Mouse (Mus musculus) left cerebral cortex, postnatal 36 days (tissue): ENCODE data around the gene Prn. TPM values are rescaled to one million over a fixed set of nuclear protein-coding genes. Genes with fewer than 3 reads are reported as not detected.

Experiments
- DNase-seq, 2 experiments: peaks; one replicate each; pipeline ENCODE4 v3.0.0; 2021 to 2022; ENCODE audit warnings: low spot score in 2 of 2, mixed read lengths in 1 of 2
- intact Hi-C: fragments of 180-260 bp; cut with DNase I; formaldehyde crosslinking; loops from one replicate; pipeline ENCODE4 v1.15.1; 2025
- total RNA-seq, 2 experiments: library from RNA; stranded (reverse); gene quantifications; 2 replicates each; pipeline ENCODE4 v1.2.3; 2021

The Prn gene
- total RNA-seq: under 1 TPM in 1 of 2 experiments, not detected in 1; 0.35 TPM

GRCm38 (mm10) chr2:131909683-131910572 is at the start of gene Prn, which contains the start of gene Prnp:
Gene Prn (plus strand): TSS chr2:131909957.
Gene Prnp (plus strand): TSS chr2:131909928.
- peak; percentile 89 to 91 for DNase-seq
- intact Hi-C loops: loop anchor here (5.0 kb wide), 2 partner anchors 37 to 63 kb away; no protein-coding TSS in a partner anchor

- intact Hi-C loops: no loop called here
- no peak for DNase-seq
Observed at GRCm38 (mm10) chr2:131862617-131863275, 47.0 kb upstream of the Prn start.

GRCm38 (mm10) chr2:131863472-131863871 is 46.3 kb upstream of the Prn start:
- intact Hi-C loops: no loop called here
- DNase-seq: peak in 1 of 2 experiments; percentile 30

- intact Hi-C loops: no loop called here
- no peak for DNase-seq
Observed at GRCm38 (mm10) chr2:131864262-131864796, 45.4 kb upstream of the Prn start.

- intact Hi-C loops: no loop called here
- DNase-seq: no peak
Observed at GRCm38 (mm10) chr2:131866676-131867075, 43.1 kb upstream of the Prn start.

GRCm38 (mm10) chr2:131868983-131869382 is 40.8 kb upstream of the Prn start:
- intact Hi-C loops: no loop called here
- DNase-seq: no peak

GRCm38 (mm10) chr2:131873376-131873775 is 36.4 kb upstream of the Prn start:
- intact Hi-C loops: no loop called here
- no peak for DNase-seq

- intact Hi-C loops: no loop called here
- DNase-seq: no peak
Observed at GRCm38 (mm10) chr2:131876551-131877265, 33.0 kb upstream of the Prn start.

- no peak for DNase-seq
- intact Hi-C loops: no loop called here
Observed at GRCm38 (mm10) chr2:131881766-131882165, 28.0 kb upstream of the Prn start.

GRCm38 (mm10) chr2:131883136-131883535 is 26.6 kb upstream of the Prn start:
- peak; percentile 30 to 36 for DNase-seq
- intact Hi-C loops: no loop called here

- intact Hi-C loops: no loop called here
- DNase-seq: no peak
Observed at GRCm38 (mm10) chr2:131886503-131887160, 23.1 kb upstream of the Prn start.

- DNase-seq: no peak
- intact Hi-C loops: no loop called here
Observed at GRCm38 (mm10) chr2:131888233-131888632, 21.5 kb upstream of the Prn start.

GRCm38 (mm10) chr2:131892534-131892933 is 17.2 kb upstream of the Prn start:
- intact Hi-C loops: no loop called here
- no peak for DNase-seq

GRCm38 (mm10) chr2:131895106-131895505 is 14.7 kb upstream of the Prn start:
- intact Hi-C loops: loop anchor here (5.0 kb wide), 1 partner anchor 68 kb away; no protein-coding TSS in a partner anchor

GRCm38 (mm10) chr2:131896011-131896410 is 13.7 kb upstream of the Prn start:
- DNase-seq: no peak
- intact Hi-C loops: loop anchor here (5.0 kb wide), 1 partner anchor 69 kb away; no protein-coding TSS in a partner anchor

More at GRCm38 (mm10) chr2:131895106-131895505, 14.7 kb upstream of the Prn start:
- no peak for DNase-seq

- DNase-seq: no peak
- intact Hi-C loops: loop anchor here (5.0 kb wide), 1 partner anchor 70 kb away; no protein-coding TSS in a partner anchor
Observed at GRCm38 (mm10) chr2:131897336-131898109, 12.2 kb upstream of the Prn start.

- no peak for DNase-seq
- intact Hi-C loops: no loop called here
Observed at GRCm38 (mm10) chr2:131902423-131902822, 7.3 kb upstream of the Prn start.

- peak in 1 of 2 experiments; percentile 41 for DNase-seq
- intact Hi-C loops: no loop called here
Observed at GRCm38 (mm10) chr2:131902867-131903266, 6.9 kb upstream of the Prn start.
